Mouse (Mus musculus): Measurements from ENCODE around the gene Lrrc4b.

DNA sequence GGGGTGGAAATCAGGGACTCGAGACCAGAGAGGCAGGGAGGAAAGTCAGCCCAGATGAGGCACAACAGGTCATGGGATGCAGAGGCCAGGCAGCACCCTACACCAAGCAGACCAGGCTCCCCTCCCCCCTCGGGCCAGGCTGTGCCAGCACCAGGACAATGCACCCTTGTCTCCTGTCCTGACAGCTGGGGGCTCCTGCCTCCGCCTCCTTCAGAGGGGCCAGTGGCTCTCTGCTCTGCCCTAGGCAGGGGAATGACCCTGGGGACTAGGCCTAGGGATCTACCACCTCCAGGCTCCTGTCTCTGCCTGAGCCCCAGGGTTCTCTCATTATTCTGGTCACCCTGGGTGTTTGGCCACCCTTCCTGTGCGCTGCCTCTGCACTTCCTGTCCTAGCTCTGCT lies 45.6 kb downstream of the Lrrc4b start:
- TF ChIP-seq CTCF (IDR thresholded peaks at IDR 0.05; ENCODE audit: control insufficient read depth, insufficient read depth, low read length) (no peak), POLR2A (IDR thresholded peaks at IDR 0.05; ENCODE audit: borderline replicate concordance, control insufficient read depth, low read depth, low read length) (no peak)
